Mouse (Mus musculus) common myeloid progenitor, adult 5-6 weeks (primary cell): ENCODE measurements around the gene Pnrc2. TPM values are rescaled to one million over a fixed set of nuclear protein-coding genes. Genes with fewer than 3 reads are reported as not detected.

Experiments used
- ATAC-seq: replicated peaks from 2 replicates; pipeline ENCODE4 v1.8.0; 2016; ENCODE audit warnings: low read depth, mild to moderate bottlenecking, moderate TSS enrichment, inconsistent platforms; ENCODE audit not compliant: poor library complexity, severe bottlenecking
- total RNA-seq: library from RNA; stranded (forward); fragments of 200-1000, 187-1606 nt; gene quantifications from 2 replicates; pipeline ENCODE4 v1.2.3, GENCODE M21; 2017

Pnrc2 gene
- total RNA-seq, 1 experiment from 2014 or later: 189 TPM

- no peak for ATAC-seq
Observed at GRCm38 (mm10) chr4:135834124-135834717, 39.4 kb downstream of the Pnrc2 start.

DNA sequence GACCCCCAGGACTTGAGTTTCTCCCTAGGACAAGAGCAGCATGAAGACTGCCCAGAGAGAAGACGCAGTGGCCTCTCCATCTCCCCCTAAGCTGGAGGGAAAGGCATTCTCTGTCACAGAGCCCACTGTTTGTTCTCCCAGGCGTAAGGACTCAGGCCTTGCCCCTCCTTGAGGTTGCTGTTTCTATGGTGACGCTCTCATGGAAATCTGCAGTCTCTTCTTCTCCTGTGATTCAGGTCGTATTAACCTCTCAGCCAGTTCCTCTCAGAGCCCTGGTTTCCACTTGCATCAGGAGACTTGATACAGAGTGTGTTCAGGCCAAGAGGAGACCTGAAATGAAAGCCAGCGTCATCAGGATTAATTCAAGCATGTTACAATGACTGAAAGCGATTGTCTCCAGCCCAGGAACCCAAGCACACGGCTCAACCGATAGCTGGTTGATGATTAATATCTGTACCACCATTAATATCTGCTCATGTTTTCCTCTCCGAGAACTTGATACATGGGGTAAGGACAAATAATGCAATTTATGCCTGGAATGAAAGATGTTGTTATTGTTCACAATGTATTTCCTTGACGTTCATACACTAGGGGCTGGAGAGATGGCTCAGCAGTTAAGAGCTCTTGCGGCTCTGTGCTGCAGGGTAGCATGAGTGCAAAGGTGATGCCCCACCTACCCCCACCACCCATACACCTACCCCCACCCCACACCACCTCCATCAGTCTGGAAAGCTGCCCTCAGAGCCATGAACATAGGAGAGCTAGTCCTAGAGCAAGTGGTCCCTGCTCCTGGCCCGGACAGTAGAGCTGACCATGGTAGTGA is 40.1 kb downstream of the Pnrc2 start:
- ATAC-seq: no peak

DNA sequence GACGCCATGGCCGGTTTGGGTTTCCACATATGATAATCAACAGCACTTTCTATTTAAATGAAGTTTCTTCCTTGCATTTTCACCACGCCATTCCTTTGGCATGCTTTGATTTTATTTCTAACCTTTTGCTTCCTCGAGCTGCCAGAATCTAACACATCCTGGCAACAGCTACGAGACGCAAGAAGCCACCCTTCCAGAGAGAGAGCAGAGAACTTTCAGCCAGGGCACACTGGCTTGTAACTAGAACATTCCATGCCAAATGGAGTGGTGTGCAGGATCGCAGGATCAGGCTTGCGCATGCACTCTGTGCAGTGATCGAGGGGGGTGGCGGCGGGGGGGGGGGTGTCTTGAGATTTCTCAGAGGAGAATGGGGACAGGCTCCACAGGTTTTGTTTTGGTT is 41.6 kb downstream of the Pnrc2 start:
- no peak for ATAC-seq

GRCm38 (mm10) chr4:135828491-135828890 is 45.2 kb downstream of the Pnrc2 start:
- ATAC-seq: no peak

DNA sequence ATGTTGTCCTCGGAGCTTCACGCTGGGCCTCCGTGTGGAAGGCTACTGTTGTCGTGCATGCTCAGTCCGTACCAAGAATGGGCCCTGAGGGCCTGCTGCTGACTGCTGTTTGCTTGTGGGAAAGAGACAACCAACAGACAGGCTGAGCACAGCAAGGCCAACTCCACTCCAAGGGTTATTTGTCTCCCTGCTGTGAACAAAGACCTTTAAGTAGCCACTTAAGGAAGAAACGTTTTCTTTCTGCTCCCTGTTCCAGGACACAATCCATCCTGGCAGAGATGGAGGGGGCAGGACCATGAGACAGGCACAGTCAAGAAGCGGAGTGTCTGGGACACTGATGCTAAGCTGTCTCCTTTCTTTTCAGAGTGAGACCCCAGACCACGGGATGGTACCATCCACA is 49.4 kb downstream of the Pnrc2 start:
- no peak for ATAC-seq

GRCm38 (mm10) chr4:135823298-135823697 is 50.4 kb downstream of the Pnrc2 start:
- ATAC-seq: no peak

DNA sequence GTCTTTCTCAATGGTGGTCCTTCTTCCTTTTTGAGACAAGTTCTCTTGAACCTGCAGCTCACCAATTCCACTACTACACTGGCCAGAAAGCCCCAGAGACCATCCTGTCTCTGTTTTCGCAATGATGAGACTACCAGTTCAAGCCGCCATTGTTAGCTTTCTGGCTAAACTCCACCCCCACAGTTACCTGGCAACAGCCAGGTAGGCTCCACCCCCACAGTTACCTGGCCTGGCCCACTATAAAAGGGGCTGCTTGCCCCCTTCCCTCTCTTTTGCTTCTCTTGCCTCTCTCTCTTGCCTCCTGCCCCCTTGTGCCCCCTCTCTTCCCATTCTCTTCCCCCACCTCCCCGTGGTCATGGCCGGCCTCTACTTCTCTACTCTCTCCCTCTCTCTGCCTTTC is 51.9 kb downstream of the Pnrc2 start:
- no peak for ATAC-seq

Other genes with a start within 250 kb of the Pnrc2 start
- gene Ifnlr1, start 187.6 kb downstream of the Pnrc2 start, total RNA-seq: 0.29 TPM in 1 of 2 replicates, not detected in the other
- not detected in 2 replicates for gene Il22ra1, start 145.7 kb downstream of the Pnrc2 start, total RNA-seq
- not detected in 2 replicates for gene Myom3, start 114.1 kb downstream of the Pnrc2 start, total RNA-seq
- 292 and 303 TPM in 2 replicates for gene Srsf10, start 18.1 kb downstream of the Pnrc2 start, total RNA-seq
- gene Cnr2, start 21.5 kb upstream of the Pnrc2 start, total RNA-seq: 9.4 and 10.9 TPM in 2 replicates
- 70.8 and 71.5 TPM in 2 replicates for gene Fuca1, start 46.9 kb upstream of the Pnrc2 start, total RNA-seq
- 23.8 and 48.2 TPM in 2 replicates for gene Hmgcl, start 72.6 kb upstream of the Pnrc2 start, total RNA-seq
- gene Gale, start 89.9 kb upstream of the Pnrc2 start, total RNA-seq: 4.1 and 4.2 TPM in 2 replicates
- gene Lypla2, start 98.8 kb upstream of the Pnrc2 start, total RNA-seq: 11.0 and 16.1 TPM in 2 replicates
- gene Pithd1, start 113.4 kb upstream of the Pnrc2 start, total RNA-seq: 21.1 and 30.6 TPM in 2 replicates
- gene Eloa, start 147.9 kb upstream of the Pnrc2 start, total RNA-seq: 48.3 and 52.5 TPM in 2 replicates
- 1,101 and 1,166 TPM in 2 replicates for gene Rpl11, start 179.6 kb upstream of the Pnrc2 start, total RNA-seq